Mouse (Mus musculus): ENCODE results near the gene Vps53. TPM values are rescaled to one million over a fixed set of nuclear protein-coding genes. Genes with fewer than 3 reads are reported as not detected.

Vps53 gene
- polyA plus RNA-seq, 2 experiments: 9.4 to 12.7 TPM

DNA sequence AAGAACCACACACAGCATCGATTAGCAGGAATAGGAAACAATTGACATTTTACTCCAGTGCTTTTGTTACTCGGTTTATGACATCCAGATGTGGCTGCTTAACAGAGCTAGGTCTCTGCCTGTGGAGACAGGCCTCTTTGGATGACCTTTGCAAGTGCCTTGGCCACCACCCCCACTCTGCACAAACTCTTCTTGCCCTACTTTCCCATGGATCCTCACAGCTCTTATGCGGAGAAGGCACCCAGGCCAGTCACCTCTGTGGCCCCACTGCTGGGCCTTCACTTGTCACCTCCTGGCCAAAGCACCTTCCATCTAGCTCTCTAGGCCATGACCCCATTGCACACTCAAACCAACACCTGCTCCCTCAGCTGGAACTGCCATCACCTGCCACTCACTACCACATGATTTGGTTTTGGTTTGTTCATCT lies 95.5 kb downstream of the Vps53 start:
- Histone ChIP-seq H3K27me3 (ENCODE audit: control insufficient read depth, insufficient read depth, low read length) (no peaks in the 10 kb centered on the region), H3K4me2 (ENCODE audit: low read depth) (no peak overlapping the region), H3K36me3 (replicated peaks; ENCODE audit: control insufficient read depth, insufficient read depth, low read depth) (no peaks in the 10 kb centered on the region), H3K9me3 (ENCODE audit: control insufficient read depth, low read length) (no peaks in the 10 kb centered on the region), H3K4me1 (replicated peaks; ENCODE audit: control insufficient read depth in 2 of 2, insufficient read depth in 2 of 2, low read length in 1 of 2) (no peaks in the 10 kb centered on the region), H3K27ac (no peak overlapping the region), H3K9ac (replicated peaks) (no peak overlapping the region), H3K4me3 (ENCODE audit: insufficient read depth in 1 of 2, low read depth in 2 of 2, low read length in 2 of 2) (no peak overlapping the region)
- DNase-seq (ENCODE audit: low read depth in 3 of 3, low spot score in 3 of 3) (no peak), ATAC-seq (ENCODE audit: insufficient read depth) (no peak)
- TF ChIP-seq EP300 (IDR thresholded peaks at IDR 0.05; ENCODE audit: low read depth) (no peak), CTCF (IDR thresholded peaks at IDR 0.05; ENCODE audit: low read depth) (no peak)
- WGBS (ENCODE audit: insufficient replicate concordance): 73% methylated on average over 3 of the region's 3 CpGs

DNA sequence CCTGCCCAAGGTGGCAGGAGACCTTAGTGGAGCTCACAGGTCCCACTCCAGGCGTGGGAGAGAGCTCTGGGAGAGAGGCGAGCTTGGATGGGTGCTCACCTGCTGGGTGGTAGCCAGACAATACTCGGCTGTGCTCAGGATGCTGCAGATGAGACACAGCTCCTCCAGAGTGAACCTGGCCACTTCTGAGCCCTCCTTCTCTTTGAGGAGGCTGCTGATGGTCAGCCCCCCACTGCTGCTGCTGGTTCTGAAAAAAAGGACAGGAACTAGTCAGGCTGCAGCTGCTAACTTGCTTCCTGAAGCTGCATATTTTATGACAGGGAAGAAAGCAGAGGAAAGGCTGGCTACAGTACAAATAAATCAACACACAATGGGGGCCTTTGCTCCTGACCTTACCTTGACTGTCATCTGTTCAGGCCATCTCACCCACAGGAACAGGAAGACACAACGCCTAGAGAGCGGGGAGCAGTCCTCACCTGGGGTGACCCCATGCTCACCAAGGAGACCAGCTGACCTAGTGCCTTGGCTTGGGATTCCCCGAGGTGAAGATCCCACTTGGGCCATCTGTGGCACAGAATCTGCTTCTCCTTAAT lies 98.3 kb downstream of the Vps53 start:
- Histone ChIP-seq H3K9me3 (ENCODE audit: control insufficient read depth, low read length) (no peaks in the 10 kb centered on the region), H3K36me3 (replicated peaks; ENCODE audit: control insufficient read depth, insufficient read depth, low read depth) (no peaks in the 10 kb centered on the region), H3K27ac (no peak overlapping the region), H3K4me3 (ENCODE audit: insufficient read depth in 1 of 2, low read depth in 2 of 2, low read length in 2 of 2) (no peak overlapping the region), H3K4me2 (ENCODE audit: low read depth) (no peak overlapping the region), H3K9ac (replicated peaks) (no peak overlapping the region), H3K27me3 (ENCODE audit: control insufficient read depth, insufficient read depth, low read length) (no peaks in the 10 kb centered on the region), H3K4me1 (replicated peaks; ENCODE audit: control insufficient read depth in 2 of 2, insufficient read depth in 2 of 2, low read length in 1 of 2) (no peaks in the 10 kb centered on the region)
- no peak for TF ChIP-seq CTCF (IDR thresholded peaks at IDR 0.05; ENCODE audit: low read depth)
- no peak for TF ChIP-seq EP300 (IDR thresholded peaks at IDR 0.05; ENCODE audit: low read depth)
- 64% methylated on average over 6 of the region's 6 CpGs for whole genome bisulfite sequencing (ENCODE audit: insufficient replicate concordance)
- no peak for DNase-seq (ENCODE audit: low read depth in 3 of 3, low spot score in 3 of 3)
- no peak for ATAC-seq (ENCODE audit: insufficient read depth)

DNA sequence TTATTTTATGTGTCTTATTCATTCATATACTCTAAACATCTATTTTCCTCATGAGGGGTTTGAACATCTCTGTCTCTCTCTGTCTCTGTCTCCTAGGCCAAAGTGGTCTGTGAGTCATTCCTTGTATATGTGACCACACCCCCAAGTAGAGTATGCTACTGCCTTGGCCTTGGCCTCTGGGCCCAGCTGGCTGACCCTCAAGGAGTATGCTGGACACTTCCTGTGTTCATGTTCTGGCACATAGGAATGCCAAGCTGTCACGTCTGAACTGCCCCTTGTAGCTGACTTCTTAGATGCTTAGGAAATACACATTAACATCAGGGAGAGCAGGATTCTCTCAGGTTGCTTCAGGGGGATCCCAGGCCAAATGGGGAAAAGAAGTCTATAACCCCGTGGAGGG lies 99.2 kb downstream of the Vps53 start:
- TF ChIP-seq EP300 (IDR thresholded peaks at IDR 0.05; ENCODE audit: low read depth) (no peak), CTCF (IDR thresholded peaks at IDR 0.05; ENCODE audit: low read depth) (no peak)
- Histone ChIP-seq H3K27me3 (ENCODE audit: control insufficient read depth, insufficient read depth, low read length) (no peaks in the 10 kb centered on the region), H3K27ac (no peak overlapping the region), H3K4me3 (ENCODE audit: insufficient read depth in 1 of 2, low read depth in 2 of 2, low read length in 2 of 2) (no peak overlapping the region), H3K4me2 (ENCODE audit: low read depth) (no peak overlapping the region), H3K36me3 (replicated peaks; ENCODE audit: control insufficient read depth, insufficient read depth, low read depth) (no peaks in the 10 kb centered on the region), H3K9ac (replicated peaks) (no peak overlapping the region), H3K4me1 (replicated peaks; ENCODE audit: control insufficient read depth in 2 of 2, insufficient read depth in 2 of 2, low read length in 1 of 2) (no peaks in the 10 kb centered on the region), H3K9me3 (ENCODE audit: control insufficient read depth, low read length) (no peaks in the 10 kb centered on the region)
- DNase-seq (ENCODE audit: low read depth in 3 of 3, low spot score in 3 of 3) (no peak), ATAC-seq (ENCODE audit: insufficient read depth) (no peak)
- 46% methylated on average over 2 of the region's 2 CpGs for WGBS (ENCODE audit: insufficient replicate concordance)

DNA sequence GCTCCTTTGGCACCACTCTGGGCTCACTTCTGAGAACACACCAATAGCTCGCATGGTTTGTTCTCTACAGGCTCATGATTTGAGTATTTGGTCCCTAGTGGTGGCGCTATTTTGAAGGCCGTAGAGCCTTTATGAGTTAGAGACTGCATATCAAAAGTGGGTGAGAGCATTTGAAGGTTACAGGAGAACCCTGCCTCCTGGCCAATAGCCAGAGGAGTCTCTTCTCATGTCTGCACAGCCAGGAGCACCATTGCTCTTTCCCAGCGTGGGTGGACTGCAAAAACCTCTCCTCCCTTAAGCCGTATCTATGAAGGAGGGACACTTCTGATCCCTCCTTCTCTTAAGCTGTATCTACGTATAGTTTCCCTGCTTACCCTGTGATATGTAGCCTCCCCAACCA lies 102.1 kb downstream of the Vps53 start:
- no peak overlapping the region for H3K4me2 ChIP-seq (ENCODE audit: low read depth)
- no peaks in the 10 kb centered on the region for H3K27me3 ChIP-seq (ENCODE audit: control insufficient read depth, insufficient read depth, low read length)
- no peak overlapping the region for H3K4me3 ChIP-seq (ENCODE audit: insufficient read depth in 1 of 2, low read depth in 2 of 2, low read length in 2 of 2)
- H3K9ac ChIP-seq (replicated peaks): no peak overlapping the region
- 73% methylated on average over 6 of the region's 6 CpGs for WGBS (ENCODE audit: insufficient replicate concordance)
- no peak overlapping the region for H3K27ac ChIP-seq
- H3K36me3 ChIP-seq (replicated peaks; ENCODE audit: control insufficient read depth, insufficient read depth, low read depth): no peaks in the 10 kb centered on the region
- H3K9me3 ChIP-seq (ENCODE audit: control insufficient read depth, low read length): no peaks in the 10 kb centered on the region
- H3K4me1 ChIP-seq (replicated peaks; ENCODE audit: control insufficient read depth in 2 of 2, insufficient read depth in 2 of 2, low read length in 1 of 2): no peaks in the 10 kb centered on the region
- no peak for DNase-seq (ENCODE audit: low read depth in 3 of 3, low spot score in 3 of 3)
- TF ChIP-seq EP300 (IDR thresholded peaks at IDR 0.05; ENCODE audit: low read depth): no peak
- no peak for TF ChIP-seq CTCF (IDR thresholded peaks at IDR 0.05; ENCODE audit: low read depth)
- ATAC-seq (ENCODE audit: insufficient read depth): no peak

DNA sequence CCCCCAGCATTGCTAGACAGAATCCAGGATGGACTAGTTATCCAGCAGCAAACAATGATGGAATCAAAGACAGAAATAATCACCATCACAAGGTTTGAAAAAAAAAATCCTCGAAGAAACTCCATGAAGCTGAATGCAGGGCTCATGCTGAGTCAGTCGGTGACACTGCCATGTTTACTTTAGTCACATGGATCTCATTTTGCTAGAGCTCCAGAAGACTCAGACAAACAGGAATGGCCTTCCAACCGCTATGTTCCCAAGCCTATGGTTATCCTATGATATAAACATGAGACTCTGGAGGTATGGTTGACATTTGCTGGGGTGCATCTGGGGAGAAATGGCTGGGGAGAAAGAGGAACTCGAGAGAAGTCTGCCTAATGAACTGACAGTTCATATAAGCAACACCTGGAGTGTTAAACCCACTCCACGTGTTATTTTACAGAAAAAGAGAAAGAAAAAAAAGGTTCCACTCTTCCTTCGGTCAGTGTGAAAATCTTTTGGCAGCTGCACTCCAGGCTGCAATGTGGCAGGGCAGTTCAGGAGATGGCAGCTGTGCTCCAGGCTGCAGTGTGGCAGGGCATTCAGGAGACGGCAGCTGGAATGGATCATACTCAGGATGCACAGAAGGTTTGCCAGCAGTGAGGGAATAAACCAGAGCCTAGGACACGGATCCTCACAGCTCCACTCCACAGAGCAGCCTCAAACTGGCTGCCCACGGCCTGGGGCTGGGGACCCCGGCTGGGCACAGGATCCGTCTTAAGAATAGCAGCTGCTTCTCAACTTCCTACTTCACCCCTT lies 105.0 kb downstream of the Vps53 start:
- H3K4me3 ChIP-seq (ENCODE audit: insufficient read depth in 1 of 2, low read depth in 2 of 2, low read length in 2 of 2): no peak overlapping the region
- no peaks in the 10 kb centered on the region for H3K27me3 ChIP-seq (ENCODE audit: control insufficient read depth, insufficient read depth, low read length)
- no peak for ATAC-seq (ENCODE audit: insufficient read depth)
- no peaks in the 10 kb centered on the region for H3K9me3 ChIP-seq (ENCODE audit: control insufficient read depth, low read length)
- no peaks in the 10 kb centered on the region for H3K36me3 ChIP-seq (replicated peaks; ENCODE audit: control insufficient read depth, insufficient read depth, low read depth)
- 67% methylated on average over 11 of the region's 11 CpGs for WGBS (ENCODE audit: insufficient replicate concordance)
- DNase-seq (ENCODE audit: low read depth in 3 of 3, low spot score in 3 of 3): no peak
- H3K9ac ChIP-seq (replicated peaks): no peak overlapping the region
- TF ChIP-seq EP300 (IDR thresholded peaks at IDR 0.05; ENCODE audit: low read depth): no peak
- TF ChIP-seq CTCF (IDR thresholded peaks at IDR 0.05; ENCODE audit: low read depth): no peak
- no peaks in the 10 kb centered on the region for H3K4me1 ChIP-seq (replicated peaks; ENCODE audit: control insufficient read depth in 2 of 2, insufficient read depth in 2 of 2, low read length in 1 of 2)
- H3K27ac ChIP-seq: no peak overlapping the region
- no peak overlapping the region for H3K4me2 ChIP-seq (ENCODE audit: low read depth)

Data from liver, embryonic 14.5 days (tissue).